Mouse (Mus musculus) megakaryocyte, adult 5-6 weeks (primary cell): ENCODE results near the gene Ttc23l. TPM values are rescaled to one million over a fixed set of nuclear protein-coding genes. Genes with fewer than 3 reads are reported as not detected.
A peak's percentile ranks its signal among the peaks of the same experiment; 100 is the strongest.
"Not testable (repeated sequence)": the region's sequence is repeated elsewhere in the genome, so short reads cannot be mapped to it uniquely, and the experiment has no call there.

ENCODE experiments used
- ATAC-seq: 2 replicates; pipeline ENCODE4 v1.8.0; 2016; ENCODE audit warnings: mild to moderate bottlenecking, inconsistent platforms; ENCODE audit not compliant: poor library complexity, severe bottlenecking
- total RNA-seq, 2 experiments: library from RNA; stranded (forward) in 1 of 2; stranded (reverse) in 1 of 2; fragments of 153-499, 151-499 nt in 1 of 2; fragments of 221-1000, 200-1000 nt in 1 of 2; gene quantifications; 2 replicates each; pipeline versions ENCODE4 v1.2.3 to v1.2.4; 2015 to 2017

Ttc23l gene
- total RNA-seq, 2 experiments from 2014 or later = not detected

DNA sequence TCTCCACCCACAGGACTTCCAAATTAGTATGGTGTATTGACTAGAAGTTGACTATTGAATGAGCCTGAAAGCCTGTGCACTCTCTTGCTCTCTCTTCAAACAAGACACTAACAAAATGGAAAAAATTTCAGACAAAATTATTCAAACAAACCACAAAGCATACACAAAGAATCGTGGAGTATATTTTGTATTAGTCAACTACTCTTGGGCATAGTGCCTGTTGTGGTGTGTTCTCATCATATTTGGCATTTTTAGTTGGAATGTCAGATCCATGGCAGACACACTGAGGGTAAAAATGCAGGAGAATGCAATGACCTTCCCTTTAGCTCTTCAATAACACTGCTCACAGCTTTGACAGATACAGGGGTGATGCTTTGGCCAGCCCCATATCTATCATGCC is 32.6 kb downstream of the Ttc23l start:
- no peak for ATAC-seq

GRCm38 (mm10) chr15:10515166-10515565 is 43.3 kb downstream of the Ttc23l start:
- ATAC-seq = no peak

- ATAC-seq = no peak
Measured at GRCm38 (mm10) chr15:10506099-10506498, 52.4 kb downstream of the Ttc23l start.

DNA sequence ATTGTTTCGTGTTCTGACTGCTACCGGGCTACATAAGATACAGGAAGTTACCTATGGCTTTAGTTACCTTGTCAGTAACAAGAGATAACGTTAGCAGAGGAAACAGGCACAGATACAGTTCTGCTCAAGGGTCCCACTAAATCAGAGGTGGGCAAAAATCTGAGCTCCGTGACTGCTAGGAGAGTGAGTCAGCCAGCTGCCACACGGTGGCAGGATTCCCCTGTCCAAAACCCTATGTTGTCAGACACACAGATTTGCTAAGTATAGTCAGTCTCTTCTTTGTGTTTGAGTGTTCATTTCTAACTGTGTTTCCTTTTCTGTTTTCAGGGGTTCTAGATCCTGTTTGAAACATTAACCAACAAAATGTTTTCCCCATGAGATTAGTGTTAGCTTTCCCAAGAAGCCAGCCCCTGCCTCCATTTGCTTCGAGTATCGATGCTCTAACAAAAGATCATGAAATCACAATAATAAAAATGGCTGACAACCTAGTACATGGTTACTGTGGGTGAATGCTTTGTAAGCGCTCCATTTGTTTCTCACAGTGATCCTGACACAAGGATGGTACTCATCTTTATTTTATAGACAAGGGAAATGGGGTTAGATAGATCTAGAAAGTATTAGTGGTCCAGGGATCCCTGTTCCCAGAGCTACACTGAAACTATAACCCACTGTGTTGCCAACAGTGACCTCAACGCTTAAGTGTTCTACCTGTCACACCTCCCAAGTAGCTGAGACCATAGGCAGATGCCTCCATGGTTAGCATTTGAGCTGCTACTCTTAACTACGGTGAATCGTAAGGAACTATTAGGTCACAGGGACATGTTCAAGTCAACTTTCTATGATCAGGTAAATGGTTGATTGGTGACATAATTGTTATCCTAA is 57.4 kb downstream of the Ttc23l start:
- peak; percentile 38; the same call in 1 of the 2 replicates for ATAC-seq

DNA sequence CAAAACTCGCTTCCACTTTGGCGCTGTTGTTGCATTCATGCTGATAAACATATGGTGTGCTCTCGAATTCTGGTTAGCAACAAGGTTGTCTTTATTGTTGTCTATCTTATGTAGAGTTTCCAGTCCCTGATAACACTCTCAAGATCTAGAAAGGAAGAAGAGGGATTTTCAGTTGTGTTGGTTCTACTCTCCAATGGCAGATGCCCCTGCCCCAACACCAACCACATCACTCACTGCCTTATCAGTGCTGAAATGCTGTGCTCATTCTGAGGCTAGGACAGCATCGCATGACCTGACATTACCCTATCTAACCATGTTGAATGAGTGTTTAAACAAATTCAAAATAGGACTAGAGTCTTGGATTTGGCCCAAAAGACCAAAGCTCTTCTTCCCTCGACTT is 58.4 kb downstream of the Ttc23l start:
- ATAC-seq = no peak

GRCm38 (mm10) chr15:10499593-10499992 is 58.9 kb downstream of the Ttc23l start:
- ATAC-seq = no peak

DNA sequence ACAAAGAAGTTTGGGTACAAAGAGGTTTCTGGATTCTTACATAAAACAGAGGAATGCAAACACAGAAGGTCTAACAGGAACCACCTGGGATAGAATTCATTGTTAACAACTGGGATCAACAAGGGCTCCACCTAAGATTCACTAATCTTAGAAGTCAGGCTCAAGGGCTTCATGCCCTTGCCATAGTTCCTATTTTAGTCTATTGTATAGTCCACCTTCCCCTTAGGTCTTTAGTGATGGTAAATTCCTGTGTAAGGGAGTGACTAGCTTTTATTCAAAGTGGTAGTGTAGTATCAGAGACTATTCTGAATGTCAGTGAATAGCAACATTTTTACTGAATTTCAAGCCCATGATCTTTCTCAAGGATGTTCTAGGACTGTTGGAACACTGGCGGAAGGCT is 61.8 kb downstream of the Ttc23l start:
- ATAC-seq = not testable (repeated sequence)

DNA sequence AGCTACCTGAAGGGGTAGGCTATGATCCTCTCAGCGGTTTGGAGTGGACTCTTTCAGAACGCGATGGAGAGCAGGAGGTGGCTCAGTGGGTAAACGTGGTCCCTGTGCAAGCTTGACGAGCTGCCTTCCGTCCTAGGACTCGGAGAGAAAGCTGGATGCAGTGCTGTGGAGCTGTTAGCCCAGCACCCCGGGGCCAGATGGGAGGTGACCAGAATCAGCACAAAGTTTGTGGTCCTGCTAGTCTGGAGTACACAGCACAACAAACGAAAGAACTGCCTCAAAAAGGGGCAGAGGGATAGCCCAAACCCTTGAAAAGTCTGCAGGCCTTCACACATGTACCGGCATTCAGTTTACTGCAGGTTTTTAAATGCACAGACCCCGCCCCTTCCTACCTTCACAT is 62.5 kb downstream of the Ttc23l start:
- no peak for ATAC-seq

DNA sequence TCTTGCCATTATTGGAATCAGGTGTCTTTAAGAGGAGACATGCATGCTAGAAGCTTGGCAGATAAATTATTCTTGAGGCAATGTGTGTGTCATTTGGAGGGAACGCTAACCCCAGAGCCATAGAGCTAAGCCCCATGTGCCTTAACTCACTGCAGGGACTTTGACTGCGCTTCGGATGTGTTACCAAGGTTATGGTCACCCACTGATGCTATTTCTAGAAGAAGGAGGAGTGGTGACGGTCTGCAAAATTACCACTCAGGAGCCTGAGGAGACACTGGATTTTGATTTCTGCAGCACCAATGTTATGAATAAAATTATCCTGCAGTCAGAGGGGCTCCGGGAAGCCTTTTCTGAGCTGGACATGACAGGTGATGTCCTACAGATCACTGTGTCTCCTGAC is 68.4 kb downstream of the Ttc23l start:
- no peak for ATAC-seq

DNA sequence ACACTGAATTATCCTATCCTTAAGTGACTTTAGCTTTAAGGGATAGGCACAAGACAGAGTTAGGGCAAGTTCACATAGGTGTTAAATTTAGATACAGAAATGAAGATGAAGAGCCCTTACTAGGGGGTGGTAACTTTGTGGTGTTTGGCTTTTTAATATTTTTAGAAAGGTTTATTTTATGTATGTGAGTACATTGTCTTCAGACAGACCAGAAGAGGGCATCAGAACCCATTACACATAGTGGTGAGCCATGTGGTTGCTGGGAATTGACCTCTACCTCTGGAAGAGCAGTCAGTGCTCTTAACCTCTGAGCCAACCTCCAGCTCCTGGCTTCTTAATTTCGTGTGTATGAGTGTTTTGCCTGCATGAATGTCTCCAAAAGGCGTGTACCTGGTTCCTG is 71.2 kb downstream of the Ttc23l start:
- ATAC-seq = no peak

GRCm38 (mm10) chr15:10486365-10486839 is 72.1 kb downstream of the Ttc23l start:
- peak; percentile 24 for ATAC-seq

- ATAC-seq = peak; percentile 99
Measured at GRCm38 (mm10) chr15:10485484-10486364, 72.7 kb downstream of the Ttc23l start, which contains the start of the genes Brix1 and Rad1. TSS of gene Brix1 (minus strand) at chr15:10485947. TSS of gene Rad1 (plus strand) at chr15:10486018.

DNA sequence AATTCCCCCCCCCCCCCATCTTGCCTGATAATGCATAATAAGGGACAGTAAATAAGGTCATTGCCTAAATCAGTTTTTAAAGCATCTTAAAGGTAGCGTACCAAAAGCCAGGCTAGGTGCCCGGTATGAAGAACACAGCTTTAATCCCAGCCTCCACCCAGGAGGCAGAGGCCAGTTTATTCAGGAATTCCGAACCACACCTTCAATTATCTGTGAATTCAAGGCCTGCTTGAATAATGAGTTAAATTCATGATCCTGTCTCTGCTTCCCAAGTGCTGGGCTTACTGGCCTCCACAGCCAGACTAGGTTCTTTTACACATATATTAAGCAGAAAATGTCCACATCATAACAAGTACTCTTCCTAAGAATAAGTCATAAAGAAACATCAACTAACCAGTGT is 87.5 kb downstream of the Ttc23l start:
- ATAC-seq = no peak

GRCm38 (mm10) chr15:10470151-10470831 is 88.2 kb downstream of the Ttc23l start, which contains the start of gene Dnajc21:
TSS of gene Dnajc21 (minus strand) at chr15:10470516.
- peak; percentile 92 for ATAC-seq

- peak; percentile 19 for ATAC-seq
Measured at GRCm38 (mm10) chr15:10469641-10470150, 88.8 kb downstream of the Ttc23l start.

DNA sequence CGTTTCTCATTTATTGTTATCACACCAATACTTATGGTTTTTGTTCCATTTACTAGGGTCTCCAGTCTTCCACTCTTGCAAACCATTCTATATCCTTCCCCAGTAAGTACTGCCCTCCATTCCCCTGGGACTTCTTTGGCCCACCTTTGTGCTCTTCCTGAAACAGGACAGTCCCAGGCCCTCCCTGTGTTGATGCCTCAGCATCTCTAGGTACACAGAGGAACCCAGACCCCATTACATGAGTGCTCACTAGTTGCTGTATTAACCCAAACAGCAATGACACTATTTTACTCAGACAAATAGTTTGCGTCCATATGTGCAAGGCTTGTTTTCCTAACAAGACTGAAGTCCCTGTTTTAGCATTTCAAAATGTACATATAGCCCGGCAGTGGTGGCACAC is 89.7 kb downstream of the Ttc23l start:
- no peak for ATAC-seq

- no peak for ATAC-seq
Measured at GRCm38 (mm10) chr15:10464678-10465077, 93.8 kb downstream of the Ttc23l start.

DNA sequence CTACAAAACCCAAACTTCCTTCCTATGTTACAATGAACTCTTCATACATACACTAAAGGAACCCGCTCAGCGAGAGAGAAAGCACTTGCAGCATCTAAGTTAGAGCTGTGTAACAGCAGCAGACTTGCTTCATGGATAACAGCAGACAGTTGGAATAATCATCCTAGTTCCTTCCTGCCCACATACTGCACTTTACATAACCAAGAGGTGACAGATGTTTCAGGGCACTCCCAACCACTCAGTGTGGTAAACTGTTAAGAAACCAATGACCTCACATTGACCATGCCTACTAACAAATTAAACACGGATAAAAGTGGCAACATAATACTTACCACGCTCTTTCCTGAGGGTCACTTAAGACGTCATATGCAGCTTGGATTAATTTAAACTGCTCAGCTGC is 94.9 kb downstream of the Ttc23l start:
- peak; percentile 49 for ATAC-seq

- ATAC-seq = no peak
Measured at GRCm38 (mm10) chr15:10460986-10461385, 97.5 kb downstream of the Ttc23l start.
